In genomic region chr5:50032332-50032731, GRCm38 (mm10) we compare ENCODE assay signal across 11 mouse cellular contexts. TPM values are rescaled to one million over a fixed set of nuclear protein-coding genes. Genes with fewer than 3 reads are reported as not detected.
DNase-seq lines count a peak whose midpoint lies in the region; ATAC-seq and TF ChIP-seq lines count a peak whose summit lies in the region.
"Had no signal": no experiment of that assay in that cellular context is flagged by ENCODE, and none has a peak within 500 bp of the region (broad histone marks: within the 10 kb centered on the region; RNA-seq: fewer than 3 reads in every experiment).

No protein-coding gene starts in this region.

- no peaks in the 10 kb centered on the region for H3K9me3 ChIP-seq in hindbrain, embryonic 12.5 days (replicated peaks)
- H3K9me3 ChIP-seq in hindbrain, embryonic 10.5 days, result no peaks in the 10 kb centered on the region
- no peaks in the 10 kb centered on the region for H3K9me3 ChIP-seq in midbrain, embryonic 11.5 days (ENCODE audit: control insufficient read depth, low read length)
- H3K9me3 ChIP-seq in midbrain, embryonic 10.5 days (replicated peaks), result no peaks in the 10 kb centered on the region
- no peaks in the 10 kb centered on the region for H3K9me3 ChIP-seq in hindbrain, embryonic 14.5 days (ENCODE audit: control insufficient read depth, low read length)
- H3K9me3 ChIP-seq in stomach, postnatal 0 days (ENCODE audit: control insufficient read depth, low read length), result no peaks in the 10 kb centered on the region
- H3K9me3 ChIP-seq: heart, embryonic 10.5 days; liver, embryonic 13.5 days had no signal

- no peak overlapping the region for H3K9ac ChIP-seq in hindbrain, embryonic 12.5 days
- H3K9ac ChIP-seq in midbrain, embryonic 11.5 days (ENCODE audit: low read length), result no peak overlapping the region
- no peak overlapping the region for H3K9ac ChIP-seq in hindbrain, embryonic 14.5 days
- H3K9ac ChIP-seq in stomach, postnatal 0 days (ENCODE audit: low read length), result no peak overlapping the region
- H3K9ac ChIP-seq: liver, embryonic 13.5 days had no signal

- peak; percentile 78 for TF ChIP-seq CTCF in stomach, postnatal 0 days (IDR thresholded peaks at IDR 0.05; ENCODE audit: low read depth)

- ATAC-seq in hindbrain, embryonic 12.5 days (ENCODE audit: low FRiP score), result 0 out of 2 replicates have a peak, but pooled peaks have one; percentile 4
- ATAC-seq in midbrain, embryonic 11.5 days (ENCODE audit: low FRiP score), result peak; percentile 61; the same call in 1 of the 2 replicates
- ATAC-seq in hindbrain, embryonic 14.5 days (ENCODE audit: low FRiP score), result 0 out of 2 replicates have a peak, but pooled peaks have one; percentile 46
- ATAC-seq in stomach, postnatal 0 days (ENCODE audit: low FRiP score, low TSS enrichment), result no peak
- ATAC-seq in CD4-positive, CD25-positive, alpha-beta regulatory T cell, adult 4 months, result no peak

- H3K4me3 ChIP-seq in hindbrain, embryonic 12.5 days, result no peak overlapping the region
- H3K4me3 ChIP-seq in hindbrain, embryonic 10.5 days, result no peak overlapping the region
- H3K4me3 ChIP-seq in midbrain, embryonic 11.5 days (ENCODE audit: low read depth, low read length), result no peak overlapping the region
- H3K4me3 ChIP-seq in midbrain, embryonic 10.5 days, result no peak overlapping the region
- H3K4me3 ChIP-seq in hindbrain, embryonic 14.5 days (replicated peaks; ENCODE audit: low read length), result no peak overlapping the region
- no peak overlapping the region for H3K4me3 ChIP-seq in stomach, postnatal 0 days (ENCODE audit: low read depth, low read length)
- H3K4me3 ChIP-seq: heart, embryonic 10.5 days; liver, embryonic 13.5 days had no signal

- no peak for TF ChIP-seq EP300 in stomach, postnatal 0 days (optimal IDR thresholded peaks at IDR 0.05)

- no peak for DNase-seq in hindbrain, embryonic 10.5 days (ENCODE audit: low spot score)
- DNase-seq in midbrain, embryonic 11.5 days (ENCODE audit: low spot score, missing footprints), result no peak
- DNase-seq in midbrain, embryonic 10.5 days (ENCODE audit: low spot score), result no peak
- no peak for DNase-seq in hindbrain, embryonic 14.5 days (ENCODE audit: low spot score)
- DNase-seq in stomach, postnatal 0 days (ENCODE audit: low spot score), result no peak
- DNase-seq in B cell, adult 2 months, result no peak
- DNase-seq: liver, embryonic 13.5 days; thymus, postnatal 4 days had no signal

- H3K36me3 ChIP-seq in hindbrain, embryonic 12.5 days, result no peaks in the 10 kb centered on the region
- no peaks in the 10 kb centered on the region for H3K36me3 ChIP-seq in hindbrain, embryonic 10.5 days
- H3K36me3 ChIP-seq in midbrain, embryonic 11.5 days (ENCODE audit: control insufficient read depth, insufficient read depth, low read length), result no peaks in the 10 kb centered on the region
- no peaks in the 10 kb centered on the region for H3K36me3 ChIP-seq in midbrain, embryonic 10.5 days
- H3K36me3 ChIP-seq in hindbrain, embryonic 14.5 days (replicated peaks; ENCODE audit: control insufficient read depth, insufficient read depth), result no peaks in the 10 kb centered on the region
- H3K36me3 ChIP-seq in stomach, postnatal 0 days (ENCODE audit: control insufficient read depth, insufficient read depth, low read length), result no peaks in the 10 kb centered on the region
- H3K36me3 ChIP-seq: heart, embryonic 10.5 days; liver, embryonic 13.5 days had no signal

- H3K4me2 ChIP-seq in hindbrain, embryonic 12.5 days (replicated peaks), result no peak overlapping the region
- H3K4me2 ChIP-seq in midbrain, embryonic 11.5 days, result no peak overlapping the region
- no peak overlapping the region for H3K4me2 ChIP-seq in hindbrain, embryonic 14.5 days (replicated peaks)
- no peak overlapping the region for H3K4me2 ChIP-seq in stomach, postnatal 0 days (replicated peaks; ENCODE audit: low read depth)
- H3K4me2 ChIP-seq: liver, embryonic 13.5 days had no signal

- no peaks in the 10 kb centered on the region for H3K27me3 ChIP-seq in hindbrain, embryonic 12.5 days
- H3K27me3 ChIP-seq in hindbrain, embryonic 10.5 days (ENCODE audit: insufficient read depth, poor library complexity, severe bottlenecking), result no peaks in the 10 kb centered on the region
- no peaks in the 10 kb centered on the region for H3K27me3 ChIP-seq in midbrain, embryonic 11.5 days (ENCODE audit: control insufficient read depth, insufficient read depth, low read length)
- no peaks in the 10 kb centered on the region for H3K27me3 ChIP-seq in midbrain, embryonic 10.5 days (ENCODE audit: low read depth, poor library complexity, severe bottlenecking)
- no peaks in the 10 kb centered on the region for H3K27me3 ChIP-seq in hindbrain, embryonic 14.5 days (ENCODE audit: control insufficient read depth, insufficient read depth, low read length)
- no peaks in the 10 kb centered on the region for H3K27me3 ChIP-seq in stomach, postnatal 0 days (ENCODE audit: control insufficient read depth, insufficient read depth, low read length)
- H3K27me3 ChIP-seq: liver, embryonic 13.5 days had no signal

- peaks cover 24% of the 10 kb centered on the region for H3K4me1 ChIP-seq in hindbrain, embryonic 12.5 days
- H3K4me1 ChIP-seq in hindbrain, embryonic 10.5 days (replicated peaks), result peaks cover 19% of the 10 kb centered on the region
- peaks cover 24% of the 10 kb centered on the region for H3K4me1 ChIP-seq in midbrain, embryonic 11.5 days (ENCODE audit: control insufficient read depth, insufficient read depth, low read length)
- peaks cover 59% of the 10 kb centered on the region for H3K4me1 ChIP-seq in midbrain, embryonic 10.5 days
- peaks cover 14% of the 10 kb centered on the region; the same call in 1 of the 2 replicates for H3K4me1 ChIP-seq in hindbrain, embryonic 14.5 days (replicated peaks; ENCODE audit: control insufficient read depth, insufficient read depth, low read length)
- peaks cover 2% of the 10 kb centered on the region; the same call in 1 of the 2 replicates for H3K4me1 ChIP-seq in stomach, postnatal 0 days (replicated peaks; ENCODE audit: control insufficient read depth, insufficient read depth)

- H3K27ac ChIP-seq in hindbrain, embryonic 12.5 days, result no peak overlapping the region
- no peak overlapping the region for H3K27ac ChIP-seq in hindbrain, embryonic 10.5 days
- H3K27ac ChIP-seq in midbrain, embryonic 11.5 days (ENCODE audit: low read depth, low read length), result no peak overlapping the region
- H3K27ac ChIP-seq in midbrain, embryonic 10.5 days (replicated peaks), result no peak overlapping the region
- H3K27ac ChIP-seq in hindbrain, embryonic 14.5 days, result no peak overlapping the region
- H3K27ac ChIP-seq in stomach, postnatal 0 days (replicated peaks), result no peak overlapping the region
- H3K27ac ChIP-seq: heart, embryonic 10.5 days; liver, embryonic 13.5 days had no signal

- 76% methylated on average over 5 of the region's 5 CpGs for WGBS in hindbrain, embryonic 12.5 days
- 81% methylated on average over 5 of the region's 5 CpGs for WGBS in hindbrain, embryonic 10.5 days
- 61% methylated on average over 5 of the region's 5 CpGs for WGBS in midbrain, embryonic 11.5 days
- 70% methylated on average over 5 of the region's 5 CpGs for WGBS in midbrain, embryonic 10.5 days
- WGBS in hindbrain, embryonic 14.5 days, result 61% methylated on average over 5 of the region's 5 CpGs
- WGBS in stomach, postnatal 0 days, result 48% methylated on average over 5 of the region's 5 CpGs

RNA-seq across cellular contexts. Expression of gene Adgra3, which starts 26.5 kb away (rescaled TPM):
- polyA plus RNA-seq in hindbrain, embryonic 12.5 days (2016; fragmentation: Nextera tagmentation; extraction: Ambion mirVana), result 44.6 and 46.8 TPM in 2 replicates
- polyA plus RNA-seq in hindbrain, embryonic 10.5 days (2016; fragmentation: Nextera tagmentation; extraction: Ambion mirVana), result 34.2 and 38.7 TPM in 2 replicates
- polyA plus RNA-seq in midbrain, embryonic 11.5 days (2014; fragmentation: Nextera tagmentation; extraction: Ambion mirVana), result 37.3 and 41.2 TPM in 2 replicates
- polyA plus RNA-seq in midbrain, embryonic 10.5 days (2016; fragmentation: Nextera tagmentation; extraction: Ambion mirVana), result 37.1 and 38.6 TPM in 2 replicates
- polyA plus RNA-seq in hindbrain, embryonic 14.5 days (2014; fragmentation: Nextera tagmentation; extraction: Ambion mirVana), result 22.0 and 23.9 TPM in 2 replicates
- polyA plus RNA-seq in stomach, postnatal 0 days (2015; fragmentation: Nextera tagmentation; extraction: Ambion mirVana), result 7.1 and 7.9 TPM in 2 replicates
- not detected for polyA plus RNA-seq in CD4-positive, CD25-positive, alpha-beta regulatory T cell, adult 4 months (2017; shearing (Covaris generic))

Comparison
In these comparisons a context has a peak if more than half of its experiments do, and no peak if none do; other contexts are left out.
1. ATAC-seq: peak in hindbrain, embryonic 12.5 days (single experiment), midbrain, embryonic 11.5 days (single experiment) and hindbrain, embryonic 14.5 days (single experiment); none in stomach, postnatal 0 days (single experiment) and CD4-positive, CD25-positive, alpha-beta regulatory T cell, adult 4 months (single experiment).